Mouse (Mus musculus): Measurements from ENCODE around the gene Gabrg3.

DNA sequence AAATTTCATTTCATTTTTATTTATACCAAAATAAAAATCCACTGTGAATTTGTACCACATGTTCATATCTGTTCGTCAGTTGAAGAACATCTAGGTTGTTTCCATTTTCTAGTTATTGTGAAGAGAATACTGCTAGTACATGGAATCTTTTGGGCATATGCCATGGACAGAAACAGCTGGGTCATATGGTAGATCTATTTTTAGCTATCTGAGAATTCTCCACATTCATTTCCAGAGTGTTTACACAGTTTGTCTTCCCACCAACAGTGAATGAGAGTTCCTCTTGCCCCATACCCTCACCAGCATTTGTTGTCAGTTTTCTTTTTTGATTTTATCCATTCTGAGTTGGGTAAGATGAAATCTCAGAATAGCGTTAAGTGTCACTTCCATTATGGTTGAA is 75.0 kb downstream of the Gabrg3 start:
- TF ChIP-seq CTCF (IDR thresholded peaks at IDR 0.05; ENCODE audit: control insufficient read depth, insufficient read depth, insufficient read length) (no peak), MYOD1 (IDR thresholded peaks at IDR 0.05; ENCODE audit: control insufficient read depth, insufficient read length, low read depth) (no peak), MAX (IDR thresholded peaks at IDR 0.05) (no peak), USF1 (IDR thresholded peaks at IDR 0.05; ENCODE audit: low read depth) (no peak), CEBPB (IDR thresholded peaks at IDR 0.05; ENCODE audit: low read depth) (no peak), MYOG (IDR thresholded peaks at IDR 0.05; ENCODE audit: control insufficient read depth, extremely low read depth, insufficient read length) (no peak)

All from C2C12 (cell line).